Mouse (Mus musculus): ENCODE measurements at regions not wholly inside any gene's neighbourhood (a gene's known extent, or its start where the extent isn't known, plus 50 kb on each side); places are given as distances from the start of the nearest gene placed in this dataset.

DNA sequence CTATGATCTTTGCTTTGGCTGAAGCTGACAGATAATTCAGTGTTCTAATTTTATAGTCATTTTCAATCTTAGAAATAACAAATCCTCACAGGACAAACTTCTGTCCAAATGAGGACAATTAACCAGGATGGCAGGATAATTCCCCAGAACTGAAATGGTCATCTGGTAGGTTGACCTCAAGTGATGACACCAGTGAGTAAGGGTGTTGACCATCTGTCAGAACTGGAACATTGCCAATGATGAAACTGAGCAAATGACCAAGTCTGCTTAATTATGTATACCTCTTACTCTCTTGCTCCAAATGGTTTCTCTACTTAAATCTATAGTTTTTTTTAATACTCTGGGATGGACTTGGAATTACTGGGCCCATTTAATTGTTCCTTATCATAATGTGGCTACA is 1336.9 kb upstream of the Tenm3 start:
- DNase-seq (ENCODE audit: low spot score in 2 of 2): no peak
- intact Hi-C loops (cut with DNase I): no loop called here

DNA sequence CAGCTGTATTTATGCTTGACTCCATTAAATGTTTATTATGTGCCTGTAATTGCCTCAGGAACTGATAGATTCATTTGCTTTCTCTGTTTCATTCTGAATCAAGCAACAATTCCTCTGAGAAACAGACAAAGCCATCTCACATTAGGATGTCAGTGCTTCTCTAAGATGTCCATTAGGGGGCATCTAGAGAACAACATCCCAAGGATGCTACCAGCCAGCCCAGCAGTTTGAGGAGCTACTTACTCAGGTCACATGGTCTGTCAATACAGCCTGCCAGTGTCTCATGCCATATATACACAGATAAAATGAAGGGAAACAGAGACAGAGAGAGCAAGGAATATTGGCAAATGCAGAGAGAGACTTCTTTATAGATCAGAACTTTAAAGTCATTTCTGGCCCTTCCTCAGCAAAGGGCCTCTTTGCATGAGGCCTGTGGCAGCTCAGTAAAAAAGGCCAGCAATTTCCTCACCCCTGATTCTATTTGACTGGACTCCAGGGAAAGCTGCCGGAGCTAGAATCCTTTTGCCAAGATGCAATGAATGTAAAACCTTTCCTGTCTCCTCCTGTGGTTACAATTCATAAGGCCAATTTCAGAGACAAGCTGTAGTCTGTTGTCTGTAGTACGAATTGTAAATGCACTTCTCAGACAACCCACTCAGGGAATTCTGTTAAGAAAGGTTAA is 1321.2 kb upstream of the Tenm3 start:
- no peak for DNase-seq (ENCODE audit: low spot score in 2 of 2)
- intact Hi-C loops (cut with DNase I): no loop called here

DNA sequence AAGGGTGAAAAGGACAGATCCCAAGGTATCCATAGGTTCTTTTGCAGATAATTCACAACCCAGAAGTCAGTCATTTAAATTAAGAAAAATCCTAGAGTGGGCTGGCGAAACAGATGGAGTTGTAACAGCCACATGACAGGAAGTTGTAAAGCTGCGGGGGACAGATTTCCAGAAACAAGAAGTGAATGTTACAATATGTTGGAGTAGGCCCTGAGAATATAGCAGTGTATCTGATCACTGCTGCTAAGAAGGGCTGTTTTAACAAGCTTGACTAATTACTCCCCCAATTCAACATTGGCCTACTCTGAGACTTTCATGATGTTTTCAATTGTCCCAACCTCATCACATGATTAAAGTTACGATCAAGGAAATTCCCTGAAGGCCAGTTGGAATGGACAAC is 1317.3 kb upstream of the Tenm3 start:
- intact Hi-C loops (cut with DNase I): no loop called here
- DNase-seq (ENCODE audit: low spot score in 2 of 2): peak in 1 of 2 experiments; percentile 3

DNA sequence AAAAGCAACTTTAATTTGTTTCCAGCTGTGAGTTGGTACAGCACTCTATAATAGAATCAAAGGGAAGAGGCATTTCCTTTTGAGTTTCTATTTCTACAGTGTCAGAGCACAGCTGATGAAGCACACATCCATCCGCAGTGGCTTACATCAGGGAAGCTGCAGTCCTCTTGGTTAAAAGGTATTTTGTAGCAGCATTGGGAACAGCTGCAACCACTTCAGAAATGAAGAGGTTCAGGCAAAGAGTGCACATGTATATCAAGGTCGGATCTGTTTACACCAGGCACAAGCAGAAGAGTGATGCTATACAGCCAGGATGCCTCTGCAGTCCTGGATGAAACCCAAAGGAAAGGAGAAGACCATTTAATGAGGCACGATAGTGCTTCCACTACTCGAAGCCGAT is 1316.6 kb upstream of the Tenm3 start:
- intact Hi-C loops (cut with DNase I): no loop called here
- DNase-seq (ENCODE audit: low spot score in 2 of 2): no peak

DNA sequence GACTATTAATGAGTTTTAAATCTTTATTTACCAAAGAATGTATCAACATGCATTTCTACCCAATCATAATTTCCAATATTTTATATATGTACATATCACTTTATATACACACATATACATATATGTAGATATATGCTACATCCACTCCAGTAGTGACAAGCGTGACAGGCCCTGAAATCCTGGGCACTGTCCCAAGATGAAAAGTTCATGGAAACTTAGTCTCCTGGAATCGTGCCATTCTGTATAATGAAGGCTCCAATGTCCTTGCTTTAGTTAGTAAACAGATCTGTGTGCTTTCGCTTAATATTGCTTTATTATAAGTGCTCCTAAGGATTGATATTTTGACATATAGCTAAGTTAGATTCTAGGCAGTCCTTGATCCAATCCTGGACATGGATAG is 1296.1 kb upstream of the Tenm3 start:
- intact Hi-C loops (cut with DNase I): no loop called here
- no peak for DNase-seq (ENCODE audit: low spot score in 2 of 2)

DNA sequence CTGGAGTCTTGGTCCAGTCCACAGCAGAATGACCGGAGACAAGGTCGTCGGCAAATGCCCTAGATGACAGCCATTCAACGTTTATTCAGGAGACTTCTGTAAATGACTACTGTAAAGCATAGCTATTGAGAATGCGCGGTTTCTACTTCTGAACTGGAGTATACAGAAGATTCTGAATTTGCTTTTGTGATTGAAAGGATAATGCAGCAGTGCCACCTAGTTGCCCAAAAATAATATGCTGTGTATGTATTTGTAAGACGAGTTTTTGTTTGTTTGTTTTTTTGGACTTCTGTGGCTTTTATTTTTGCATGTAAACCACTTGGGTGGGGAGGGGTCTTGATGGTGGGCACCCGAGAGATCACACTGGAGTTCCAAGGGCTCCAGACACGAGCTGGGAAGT is 1276.3 kb upstream of the Tenm3 start:
- DNase-seq (ENCODE audit: low spot score in 2 of 2): peak; percentile 8 to 10
- intact Hi-C loops (cut with DNase I): no loop called here

DNA sequence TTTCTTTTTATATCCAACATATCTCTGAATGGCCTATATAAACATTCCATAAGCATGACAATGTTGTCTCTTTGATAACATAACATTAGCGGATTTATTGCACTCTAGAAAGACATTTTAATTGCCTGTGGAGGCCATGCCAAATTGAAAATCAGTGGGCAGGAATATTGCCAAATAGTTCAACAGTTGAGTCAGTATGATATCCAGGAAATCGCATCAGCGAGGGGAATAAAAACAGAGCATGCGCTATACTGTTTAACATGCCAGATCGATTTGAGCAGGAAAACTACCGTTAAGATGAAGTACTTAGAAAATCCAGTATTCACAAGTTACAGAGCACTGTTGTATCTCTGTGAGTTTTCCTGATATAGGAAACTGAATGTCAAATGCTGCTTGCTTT is 1238.6 kb upstream of the Tenm3 start:
- DNase-seq (ENCODE audit: low spot score in 2 of 2): no peak
- intact Hi-C loops (cut with DNase I): no loop called here

DNA sequence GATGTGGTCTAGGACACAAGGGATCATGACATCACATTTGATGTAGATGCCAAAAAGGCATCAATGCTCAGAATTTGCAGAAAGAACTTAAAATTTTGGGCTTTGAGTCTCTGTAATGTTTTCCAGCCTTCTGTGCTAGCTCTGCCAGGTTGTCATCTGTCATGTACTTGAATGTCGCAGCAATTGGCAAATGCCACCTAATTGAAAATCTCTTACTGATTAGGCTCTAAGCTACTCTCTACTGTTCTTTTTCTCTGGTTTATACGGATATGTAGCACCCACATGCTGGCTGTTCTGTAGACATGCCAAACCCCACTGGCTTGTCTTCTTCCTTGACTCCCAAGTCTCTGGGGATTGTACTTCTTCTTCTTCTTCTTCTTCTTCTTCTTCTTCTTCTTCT is 1193.3 kb upstream of the Tenm3 start:
- intact Hi-C loops (cut with DNase I): no loop called here
- no peak for DNase-seq (ENCODE audit: low spot score in 2 of 2)

DNA sequence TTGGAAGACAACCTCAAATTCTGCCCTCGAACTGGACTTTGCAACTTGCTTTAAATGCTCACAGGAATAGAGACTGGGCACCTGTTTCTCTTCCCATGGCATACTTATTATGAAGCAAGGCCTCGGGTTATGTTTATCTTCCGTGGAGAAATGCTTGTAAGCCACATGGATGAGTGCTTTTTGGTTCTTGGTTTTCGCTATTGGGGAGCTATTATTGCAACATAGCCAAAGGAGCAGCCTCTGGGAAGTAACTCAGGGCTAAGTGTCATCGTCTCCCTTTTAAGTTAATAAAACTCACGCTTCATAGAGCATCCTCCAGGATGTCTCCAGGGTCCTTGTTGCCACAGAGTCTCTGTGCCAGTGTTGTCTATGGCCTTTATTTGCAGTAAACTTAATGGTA is 1183.8 kb upstream of the Tenm3 start:
- no peak for DNase-seq (ENCODE audit: low spot score in 2 of 2)
- intact Hi-C loops (cut with DNase I): loop anchor here (10.0 kb wide), 1 partner anchor 397 kb away; no protein-coding TSS in a partner anchor

DNA sequence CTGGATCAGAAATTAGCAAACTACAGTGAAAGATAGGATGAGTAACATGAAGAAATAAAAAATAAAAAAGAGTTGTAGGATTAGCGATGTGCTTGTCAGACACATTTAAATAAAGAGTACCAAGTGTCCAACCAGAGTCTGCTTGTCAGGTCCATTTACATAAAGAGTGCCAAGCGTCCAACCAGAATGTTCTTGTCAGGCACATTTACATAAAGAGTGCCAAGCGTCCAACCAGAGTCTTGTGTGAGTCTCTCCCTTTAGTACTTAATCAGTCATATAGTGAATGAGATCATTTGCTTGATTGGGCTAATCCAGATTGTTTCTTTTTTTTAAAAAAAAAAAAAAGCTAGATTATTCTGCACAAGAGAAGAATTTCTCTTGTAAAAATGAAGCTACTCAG is 1163.8 kb upstream of the Tenm3 start:
- DNase-seq (ENCODE audit: low spot score in 2 of 2): no peak
- intact Hi-C loops (cut with DNase I): no loop called here

DNA sequence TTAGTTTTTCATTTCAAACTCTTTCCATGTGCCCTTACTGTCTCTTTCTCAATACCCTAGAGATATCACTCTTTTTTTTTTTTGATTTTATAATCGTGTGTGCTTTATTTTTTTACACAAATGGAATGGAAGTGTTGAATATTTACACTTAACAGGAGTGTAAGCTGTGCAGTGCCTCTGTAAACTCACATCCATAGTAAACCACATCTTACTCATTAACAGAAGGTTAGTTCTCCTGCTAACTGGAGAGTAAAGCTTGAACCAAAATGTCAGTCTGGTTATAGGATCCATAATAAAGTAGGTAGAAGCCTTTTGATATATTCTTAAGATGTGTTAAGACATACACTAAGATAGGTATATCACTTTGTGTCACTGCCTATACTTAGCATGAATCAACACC is 1160.5 kb upstream of the Tenm3 start:
- intact Hi-C loops (cut with DNase I): no loop called here
- DNase-seq (ENCODE audit: low spot score in 2 of 2): no peak

DNA sequence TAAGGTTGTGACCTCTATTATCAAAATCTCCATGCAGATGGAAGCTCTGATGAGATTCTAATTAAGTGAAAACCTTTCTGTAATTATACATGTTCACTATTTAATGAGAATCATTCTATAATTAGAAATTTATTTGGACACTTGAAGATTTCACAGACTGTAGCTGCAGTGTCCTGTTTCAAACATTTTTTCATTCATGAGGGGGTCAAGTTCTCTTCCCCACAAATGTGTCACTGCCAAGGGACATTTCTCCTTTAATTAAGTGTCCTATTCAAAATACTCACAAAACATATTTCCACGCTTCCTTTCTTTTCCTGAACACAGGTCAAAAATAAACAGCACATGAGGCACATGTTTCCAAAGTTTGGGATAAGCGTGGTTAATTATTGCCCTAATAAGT is 1159.9 kb upstream of the Tenm3 start:
- no peak for DNase-seq (ENCODE audit: low spot score in 2 of 2)
- intact Hi-C loops (cut with DNase I): no loop called here

DNA sequence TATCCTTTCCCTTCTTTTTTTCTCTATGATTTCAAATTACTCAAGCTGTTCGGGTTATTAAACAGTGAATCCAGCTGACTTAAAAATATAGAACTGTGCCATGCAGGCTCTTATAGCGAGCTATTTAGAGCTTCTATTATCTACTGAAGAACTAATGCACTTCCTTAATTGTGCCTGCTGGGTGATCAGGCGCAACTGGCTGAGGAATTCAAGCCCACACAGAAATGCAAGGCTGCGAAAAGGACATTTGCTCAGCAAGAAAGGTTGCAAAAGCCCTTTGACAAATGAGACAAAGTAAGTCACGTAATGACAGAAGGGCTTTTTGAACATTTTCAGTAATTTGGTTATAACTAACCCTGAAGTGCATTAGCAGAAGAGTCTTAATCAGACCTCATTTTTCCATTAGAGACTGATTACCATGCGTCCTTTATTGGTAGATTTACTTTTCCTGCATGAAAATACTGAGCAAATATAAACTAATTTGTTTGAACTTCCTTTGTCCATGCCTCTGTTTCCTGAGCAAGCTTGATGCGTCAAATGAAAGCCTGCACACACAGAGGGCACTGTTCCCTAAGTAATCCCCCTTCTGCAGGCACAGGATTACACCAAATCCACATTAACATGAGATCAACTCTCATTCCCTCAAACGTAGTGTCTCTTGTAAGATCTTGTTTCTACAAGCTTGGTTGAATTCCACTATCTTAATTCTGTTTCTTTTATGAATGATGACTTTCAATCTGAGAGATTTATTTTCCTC is 1154.7 kb upstream of the Tenm3 start:
- DNase-seq (ENCODE audit: low spot score in 2 of 2): no peak
- intact Hi-C loops (cut with DNase I): no loop called here

Measured in left cerebral cortex, postnatal 36 days (tissue).